Mouse (Mus musculus): Measurements from ENCODE around the gene Tomm20. TPM values are rescaled to one million over a fixed set of nuclear protein-coding genes. Genes with fewer than 3 reads are reported as not detected.
A peak's percentile ranks its signal among the peaks of the same experiment; 100 is the strongest.
"Not testable (repeated sequence)": the region's sequence is repeated elsewhere in the genome, so short reads cannot be mapped to it uniquely, and the experiment has no call there.

Tomm20 gene
- total RNA-seq (2021): 10 to 100 TPM; 93.5 to 97.6 TPM
- long read RNA-seq, experiment 1, full-length matches to known transcripts: 241 of 247 reads
- long read RNA-seq, experiment 1, partial matches to known transcripts: 0 of 247 reads
- long read RNA-seq, experiment 1, other reads (novel, unspliced or antisense): 6 of 247 reads
- long read RNA-seq, experiment 2, full-length matches to known transcripts: 171 of 174 reads
- long read RNA-seq, experiment 2, partial matches to known transcripts: 0 of 174 reads
- long read RNA-seq, experiment 2, other reads (novel, unspliced or antisense): 3 of 174 reads

DNA sequence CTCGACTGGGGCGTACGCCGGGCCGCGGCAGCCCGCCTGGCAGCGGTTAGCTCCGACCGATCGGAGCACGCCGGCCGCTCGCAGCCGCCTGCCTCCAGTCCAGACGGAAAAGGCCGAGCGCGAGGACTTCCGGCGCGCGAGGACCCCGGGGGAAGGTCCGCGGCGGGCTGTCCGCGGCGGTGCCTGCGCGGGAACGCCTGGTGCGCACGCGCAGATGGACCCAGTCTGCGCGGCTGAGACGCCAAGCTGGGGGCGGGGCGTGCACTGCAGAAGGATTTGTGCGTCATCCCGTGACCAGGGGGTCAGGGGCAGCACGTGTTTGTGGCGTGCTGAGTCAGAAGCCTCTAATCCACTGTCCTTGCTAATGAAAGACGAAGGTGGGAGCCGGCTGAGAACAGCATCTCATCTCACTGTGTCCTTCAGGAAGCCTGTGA lies at the start of gene Tomm20:
Gene Tomm20, minus strand, starts transcription at position 115 of the 434 bp plus-strand sequence.
- DNase-seq: peak; percentile 97 to 98

DNA sequence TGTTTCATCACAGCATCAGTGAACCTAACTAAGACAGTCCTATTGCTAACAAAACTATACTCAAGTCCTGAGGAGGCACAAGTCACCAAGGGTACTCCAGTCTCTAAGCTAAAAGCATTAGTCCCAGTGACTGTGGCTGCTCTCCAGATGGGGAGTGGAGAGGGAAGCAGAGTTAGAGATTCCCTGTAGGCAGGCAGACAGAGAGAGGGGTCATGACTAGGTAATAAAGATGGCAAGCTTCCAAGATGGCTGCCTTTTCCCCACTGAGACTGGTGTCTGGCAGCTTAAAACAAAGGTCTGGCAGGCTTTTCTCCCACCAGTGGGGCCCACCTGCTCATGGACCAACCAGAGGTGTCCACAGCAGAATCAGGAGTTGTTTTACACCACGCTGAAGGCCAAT lies 48.9 kb upstream of the Tomm20 start:
- DNase-seq: no peak

DNA sequence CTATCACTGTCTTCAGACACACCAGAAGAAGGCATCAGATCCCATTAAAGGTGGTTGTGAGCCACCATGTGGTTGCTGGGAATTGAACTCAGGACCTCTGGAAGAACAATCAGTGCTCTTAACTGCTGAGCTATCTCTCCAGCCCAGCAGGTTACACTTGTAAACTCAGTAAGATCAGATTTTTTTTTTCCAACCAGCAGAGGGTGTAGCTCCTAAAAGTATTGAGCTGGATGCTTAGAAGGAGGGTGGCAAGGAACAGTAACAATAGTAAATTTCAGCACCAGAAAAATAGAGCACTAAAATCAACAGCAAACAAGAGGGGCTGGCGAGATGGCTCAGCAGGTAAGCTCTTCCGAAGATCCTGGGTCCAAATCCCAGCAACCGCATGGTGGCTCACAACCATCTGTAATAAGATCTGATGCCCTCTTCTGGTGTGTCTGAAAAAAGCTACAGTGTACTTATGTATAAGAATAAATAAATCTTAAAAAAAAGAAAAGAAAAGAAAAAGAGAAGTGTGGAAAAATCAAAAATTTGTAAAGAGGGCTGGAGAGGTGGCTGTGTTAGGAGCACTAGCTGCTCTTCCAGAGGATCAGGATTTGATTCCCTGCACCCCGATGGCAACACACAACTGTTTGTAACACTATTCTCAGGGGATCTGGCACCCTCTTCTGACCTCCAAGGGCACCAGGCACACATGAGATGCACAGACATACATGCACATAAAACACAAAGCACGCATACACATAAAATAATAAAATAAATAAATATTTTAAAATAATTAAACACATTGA lies 43.9 kb upstream of the Tomm20 start:
- DNase-seq: no peak

DNA sequence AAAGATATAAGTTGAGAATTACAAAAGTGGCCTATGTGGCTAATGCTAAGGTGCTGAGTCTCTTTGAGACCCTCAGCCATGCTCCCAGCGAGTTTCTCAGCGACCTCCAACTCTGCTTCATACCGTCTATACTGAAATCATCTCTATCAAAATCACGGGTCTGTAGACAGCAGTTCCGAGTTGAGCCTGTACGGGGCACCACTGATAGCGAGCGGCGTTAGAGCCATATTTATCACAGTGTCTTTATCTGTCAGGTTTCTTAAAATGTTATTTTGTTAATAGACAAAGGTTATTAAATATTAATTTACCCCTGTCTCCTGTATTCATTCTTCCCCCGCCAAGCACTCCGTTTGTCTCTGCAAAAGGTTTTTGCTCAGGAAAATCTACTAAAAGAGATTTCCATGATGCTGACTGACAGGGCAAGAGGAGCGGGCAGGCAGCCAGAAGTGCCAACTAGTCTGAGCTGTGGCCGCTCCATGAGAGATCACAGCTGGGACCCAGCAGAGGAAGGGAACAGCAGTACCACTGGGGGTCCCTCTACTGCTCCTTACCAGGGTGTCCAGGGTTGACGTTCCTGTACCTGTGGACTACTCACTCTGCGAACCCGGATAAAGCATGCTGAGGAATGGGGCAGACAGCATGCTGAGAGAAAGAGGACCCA lies 42.8 kb upstream of the Tomm20 start:
- no peak for DNase-seq

DNA sequence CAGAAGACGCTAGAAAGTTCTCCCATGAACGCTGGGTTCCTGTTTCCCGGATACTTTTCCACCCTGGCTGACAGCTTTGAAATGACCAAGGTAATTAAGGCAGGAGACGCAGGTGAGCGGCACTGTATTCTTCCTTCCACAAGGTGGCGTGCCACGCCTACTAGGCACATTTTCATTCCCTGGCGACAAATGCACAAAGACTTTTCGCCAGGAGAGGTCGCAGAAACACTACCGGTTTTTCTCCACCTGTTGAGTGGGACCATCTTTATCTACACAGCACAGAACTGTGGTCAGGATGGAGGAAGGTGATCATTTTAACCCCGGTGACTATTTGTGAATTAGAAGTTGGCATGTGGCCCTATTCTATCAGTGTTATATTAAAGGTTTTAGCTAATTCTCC lies 40.9 kb upstream of the Tomm20 start:
- DNase-seq: peak; percentile 75 to 88

DNA sequence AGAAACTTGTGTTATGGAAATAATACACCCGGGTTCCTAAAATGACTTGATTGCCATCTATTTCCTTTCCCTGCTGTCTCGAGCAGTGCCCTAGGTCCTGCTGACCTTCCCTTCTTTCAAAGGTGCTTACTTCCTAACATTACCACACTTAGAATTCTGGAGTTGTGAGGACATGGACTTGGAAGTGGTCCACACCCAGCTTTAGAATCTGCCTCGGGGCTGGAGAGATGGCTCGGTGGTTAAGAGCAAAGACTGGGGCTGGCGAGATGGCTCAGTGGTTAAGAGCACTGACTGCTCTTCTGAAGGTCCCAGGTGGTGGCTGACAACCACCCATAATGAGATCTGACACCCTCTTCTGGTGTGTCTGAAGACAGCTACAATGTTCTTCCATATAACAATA lies 34.4 kb upstream of the Tomm20 start:
- DNase-seq: no peak

DNA sequence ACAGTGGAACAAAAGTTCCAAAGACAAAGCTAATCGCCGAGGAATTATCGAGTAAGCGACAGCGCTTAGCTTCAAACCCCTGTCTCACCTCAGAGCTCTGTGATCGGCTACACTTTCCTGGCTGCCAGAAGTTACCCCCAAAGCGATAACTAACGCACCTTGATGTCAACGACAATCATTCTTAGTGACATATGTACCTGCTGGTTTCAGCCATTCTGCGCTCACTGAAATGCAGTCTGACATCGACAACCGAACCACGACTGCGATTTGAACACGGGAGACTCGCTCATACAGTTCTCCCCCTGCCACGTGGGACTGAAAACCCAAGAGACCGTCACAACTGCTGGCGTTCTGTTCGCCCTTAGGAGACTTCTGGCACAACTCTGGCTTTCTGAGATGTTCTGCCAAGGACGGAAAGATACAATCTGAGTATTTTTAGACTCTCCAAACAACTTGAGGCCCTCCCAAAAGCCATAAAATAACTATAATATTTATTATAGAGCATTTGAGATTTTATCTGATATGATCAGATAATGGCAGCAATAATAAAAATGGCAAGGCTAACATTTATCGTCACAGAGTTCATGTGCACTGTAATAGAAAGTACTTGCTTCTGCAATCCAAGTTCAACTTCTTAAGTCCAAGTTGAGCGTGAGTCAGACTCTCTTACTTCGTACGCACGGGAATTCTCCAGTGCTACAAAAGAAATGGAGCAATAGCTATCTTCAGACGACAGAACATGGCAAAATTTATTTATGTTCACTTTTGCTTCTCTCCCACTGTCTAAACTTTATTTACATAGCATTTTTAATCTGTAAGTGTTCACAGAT lies 33.7 kb upstream of the Tomm20 start:
- DNase-seq: peak; percentile 23 to 29

DNA sequence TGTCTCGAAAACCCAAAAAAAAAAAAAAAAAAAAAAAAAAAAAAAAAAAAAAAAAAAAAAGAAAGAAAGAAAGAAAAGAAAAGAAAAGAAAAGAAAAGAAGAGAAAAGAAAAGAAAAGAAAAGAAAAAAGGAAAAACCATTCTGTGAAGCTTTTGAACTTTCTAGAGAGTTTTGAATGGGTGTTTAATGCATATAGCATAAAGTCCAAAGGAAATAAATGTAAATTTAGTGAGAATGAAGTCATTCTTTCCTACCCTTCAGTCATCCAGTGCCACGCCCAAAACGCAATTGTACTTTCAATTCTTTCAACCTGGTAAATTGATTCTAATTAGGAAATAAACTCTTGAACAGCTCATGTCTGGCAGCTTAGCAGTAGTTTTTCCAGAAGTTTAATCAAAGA lies 32.9 kb upstream of the Tomm20 start:
- DNase-seq: not testable (repeated sequence)

DNA sequence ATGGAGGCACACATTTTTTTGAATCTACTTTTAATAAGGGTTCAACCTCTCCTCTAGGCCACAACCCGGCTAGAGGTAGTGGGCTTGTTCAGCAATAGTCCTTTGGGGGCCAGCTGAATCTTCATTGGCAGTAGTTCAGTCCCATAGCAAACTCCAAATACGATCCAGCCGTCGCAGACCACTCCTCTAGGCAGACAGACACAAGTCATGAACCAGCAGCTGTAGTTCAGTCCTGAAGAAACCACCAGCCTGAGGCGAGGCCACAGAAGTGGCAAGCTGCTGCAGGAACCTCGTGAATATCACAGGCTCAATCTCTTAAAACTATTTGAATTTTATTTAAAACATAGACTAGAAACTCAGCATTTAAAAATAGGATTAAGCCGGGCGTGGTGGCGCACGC lies 32.4 kb upstream of the Tomm20 start:
- DNase-seq: no peak

DNA sequence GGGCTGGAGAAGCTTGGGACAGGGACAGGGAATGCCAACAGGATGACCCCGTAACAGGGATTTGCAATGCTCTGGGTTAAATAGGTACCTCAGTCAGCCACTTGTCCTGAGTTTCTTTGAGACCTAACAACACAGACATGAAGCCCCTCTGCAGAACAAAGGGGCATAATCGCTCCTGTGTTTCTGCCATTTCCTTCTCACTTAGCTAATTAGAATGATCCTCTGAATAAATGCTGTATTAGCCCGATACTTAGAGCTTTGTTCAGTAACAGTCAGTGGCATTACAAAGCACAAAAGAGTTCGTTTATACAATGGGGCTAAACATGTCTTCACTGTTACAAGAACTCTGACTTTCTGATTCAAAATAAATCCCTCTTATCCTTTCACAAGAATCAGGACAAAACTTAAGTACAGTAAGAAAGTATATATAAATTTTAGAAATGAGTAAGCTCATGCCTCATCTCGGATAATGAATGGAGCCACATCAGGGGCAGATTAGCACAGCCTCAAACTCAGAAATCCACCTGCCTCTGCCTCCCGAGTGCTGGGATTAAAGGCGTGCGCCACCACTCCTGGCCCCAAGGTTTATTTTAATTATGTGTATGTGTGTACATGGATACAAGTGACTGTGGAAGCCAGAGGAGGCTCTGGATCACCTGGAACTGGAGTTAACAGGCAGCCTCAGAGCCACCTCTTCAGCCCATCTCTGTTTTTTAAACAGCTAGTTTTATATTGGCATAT lies 31.1 kb upstream of the Tomm20 start:
- DNase-seq: no peak

DNA sequence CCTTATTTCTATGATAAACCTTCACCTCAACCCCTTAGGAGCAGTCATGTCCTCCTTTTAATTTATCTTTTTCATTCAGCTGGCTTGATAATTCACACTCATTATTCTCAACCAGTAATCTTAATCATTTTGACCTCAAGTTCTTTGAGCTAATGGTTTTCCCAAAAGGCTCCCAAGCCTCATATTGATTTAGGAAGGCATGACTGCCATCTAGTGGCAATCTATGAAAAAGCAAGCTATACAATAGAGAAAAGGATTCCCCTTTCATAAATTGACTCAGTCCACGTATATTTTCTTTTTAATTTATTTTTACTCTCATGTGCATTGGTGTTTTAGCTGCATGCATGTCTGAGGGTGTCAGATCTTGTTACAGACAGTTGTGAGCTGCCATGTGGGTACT lies 30.1 kb upstream of the Tomm20 start:
- DNase-seq: peak; percentile 30 to 63

DNA sequence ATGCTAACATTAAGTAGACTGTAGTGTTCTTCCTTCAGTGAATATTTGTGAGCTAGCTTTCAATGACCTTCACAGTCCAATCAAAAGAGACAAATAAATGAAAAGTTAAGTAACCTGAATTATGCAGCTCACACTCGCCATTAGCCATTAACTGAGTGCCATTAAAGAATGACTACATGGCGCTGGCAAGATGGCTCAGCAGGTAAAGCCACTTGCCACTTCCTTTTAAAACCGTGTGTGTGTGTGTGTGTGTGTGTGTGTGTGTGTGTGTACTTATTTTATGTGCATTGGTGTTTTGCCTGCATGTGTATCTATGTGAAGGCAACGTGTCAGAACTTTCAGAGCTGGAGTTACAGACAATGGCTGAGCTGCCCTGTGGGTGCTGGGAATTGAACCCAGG lies 28.9 kb upstream of the Tomm20 start:
- no peak for DNase-seq

DNA sequence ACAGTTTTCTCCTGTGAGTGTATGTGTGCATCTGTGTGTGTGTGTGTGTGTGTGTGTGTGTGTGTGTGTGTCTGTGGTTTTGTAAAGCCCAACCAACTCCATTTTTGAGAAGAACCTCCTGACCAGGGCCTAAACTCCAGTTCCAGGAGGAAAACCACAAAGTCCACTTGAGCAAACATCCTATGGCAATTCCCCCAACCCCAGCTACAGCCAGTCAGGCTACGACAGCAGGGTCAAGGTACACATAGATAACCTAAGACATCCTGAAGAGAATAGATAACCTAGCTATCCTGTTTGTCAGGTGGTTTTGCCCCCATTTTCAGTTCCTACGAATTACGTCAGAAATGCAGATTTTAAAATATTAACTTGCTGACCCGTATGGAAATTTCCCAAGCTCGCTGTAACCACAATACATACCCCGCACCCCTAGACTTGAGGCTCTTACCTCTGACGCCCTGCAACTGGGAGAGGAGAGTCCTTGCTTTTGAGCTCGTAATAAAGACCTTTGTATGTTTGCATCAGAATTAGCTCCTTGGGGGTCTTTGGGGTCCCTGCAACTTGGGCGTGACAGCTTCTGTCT lies 28.1 kb upstream of the Tomm20 start:
- DNase-seq: no peak

DNA sequence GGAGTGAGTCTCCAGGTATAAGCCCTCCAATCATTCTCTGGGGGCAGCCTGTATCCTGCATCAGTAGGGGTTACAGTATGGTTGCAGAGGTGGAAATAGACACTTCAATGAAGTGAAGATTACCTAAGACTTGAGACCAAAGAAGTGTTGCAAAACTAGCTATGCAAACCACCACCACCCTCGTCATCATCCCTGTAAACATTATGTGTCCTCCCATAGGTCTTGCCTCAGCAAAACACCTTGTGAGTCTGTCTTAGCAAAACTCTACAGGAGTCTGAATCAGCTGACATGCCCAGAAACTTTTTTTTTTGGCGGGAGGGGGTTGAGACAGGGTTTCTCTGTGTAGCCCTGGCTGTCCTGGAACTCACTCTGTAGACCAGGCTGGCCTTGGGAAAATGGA lies 27.0 kb upstream of the Tomm20 start:
- DNase-seq: no peak

DNA sequence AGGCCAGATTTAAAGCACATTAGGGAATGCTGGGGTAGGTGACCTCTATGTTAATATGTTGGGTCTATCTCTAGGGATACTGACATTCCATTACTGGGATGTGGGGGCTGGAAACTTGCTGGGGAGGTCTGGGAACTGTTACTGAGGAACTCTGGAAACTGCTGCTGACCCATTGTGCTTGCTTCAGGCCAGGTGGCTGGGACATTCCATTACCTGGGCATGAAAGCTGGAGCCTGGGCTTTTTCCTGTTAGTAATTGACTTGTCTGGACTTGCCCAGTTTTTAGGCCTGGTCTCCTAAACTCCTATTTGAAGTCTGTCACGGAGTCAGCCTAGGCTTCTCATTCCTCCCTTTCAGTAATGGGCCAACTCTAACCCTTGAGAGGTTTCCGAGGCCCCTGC lies 26.5 kb upstream of the Tomm20 start:
- DNase-seq: no peak

DNA sequence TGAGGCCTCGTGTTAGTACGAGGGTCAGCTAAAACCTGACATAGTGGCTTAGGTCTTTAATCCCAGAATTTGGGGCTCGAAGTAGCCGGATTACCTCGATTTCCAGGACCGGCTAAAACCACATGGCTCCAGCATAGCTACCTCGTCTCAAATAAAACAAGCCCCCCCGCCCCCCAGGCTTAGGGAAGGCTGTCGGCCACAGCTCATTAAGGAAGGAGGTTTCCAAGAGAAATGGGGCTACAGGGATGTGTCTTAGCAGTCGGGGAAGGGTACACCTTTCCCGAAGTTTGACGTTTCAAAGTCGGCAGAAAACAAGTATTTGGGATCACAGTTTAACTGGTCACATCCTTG lies 25.6 kb upstream of the Tomm20 start:
- no peak for DNase-seq

DNA sequence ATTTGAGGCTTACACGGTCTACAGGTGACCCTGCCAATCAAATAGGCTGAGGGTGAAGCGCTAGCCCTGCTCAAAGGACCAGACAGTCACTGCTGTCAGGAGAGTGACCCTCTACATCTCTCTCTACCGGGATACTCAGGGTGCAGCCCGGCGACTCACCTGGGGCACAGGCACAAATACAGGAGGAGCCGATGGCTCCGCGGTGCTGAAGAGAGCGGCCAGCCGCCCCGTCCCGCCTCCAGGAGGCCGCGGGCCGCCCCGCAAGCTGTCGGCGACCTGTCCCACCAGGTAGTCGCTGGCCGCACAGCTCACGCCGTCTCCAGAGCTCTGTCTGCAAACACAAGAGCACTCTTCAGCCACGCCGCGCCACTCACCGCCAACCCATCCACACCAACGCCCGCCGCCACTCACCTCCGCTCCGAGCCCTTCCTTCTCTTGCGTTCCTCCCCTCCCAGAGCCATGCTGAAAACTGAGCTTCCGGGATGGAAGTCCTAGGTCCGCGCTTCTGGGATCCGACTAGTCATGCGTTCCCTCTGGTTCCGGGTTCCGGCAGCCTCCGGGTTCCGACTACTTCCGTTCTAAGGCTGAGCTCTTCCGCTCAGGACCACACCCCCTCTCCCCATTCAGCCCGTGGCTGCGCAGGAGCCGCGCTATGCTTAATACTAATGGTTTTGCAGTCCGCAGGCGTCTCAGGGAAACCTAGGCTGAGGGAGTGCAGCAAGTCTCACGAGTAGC lies 25.1 kb upstream of the Tomm20 start, which contains the start of gene Rbm34:
Gene Rbm34, minus strand, starts transcription at position 493 of the 735 bp plus-strand sequence.
- peak; percentile 94 to 96 for DNase-seq

DNA sequence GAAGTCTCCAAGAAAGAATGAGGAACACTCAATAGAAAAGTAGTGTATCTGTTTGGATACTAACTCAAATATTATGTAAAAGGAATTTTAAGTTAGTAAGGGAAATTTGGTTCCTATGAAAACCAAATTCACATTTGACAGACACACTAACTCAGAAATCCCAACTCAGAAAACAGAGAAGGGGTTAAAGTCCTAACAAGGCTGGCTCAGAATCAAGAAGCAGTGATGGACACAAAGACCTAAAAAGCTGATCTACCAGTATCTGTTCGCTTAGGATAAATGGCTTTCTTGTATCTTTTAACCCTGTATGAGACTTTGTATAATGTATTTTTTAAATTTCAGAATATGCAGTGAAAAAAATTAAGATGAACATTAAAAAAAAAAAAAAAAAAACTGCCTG lies 23.9 kb upstream of the Tomm20 start:
- no peak for DNase-seq

DNA sequence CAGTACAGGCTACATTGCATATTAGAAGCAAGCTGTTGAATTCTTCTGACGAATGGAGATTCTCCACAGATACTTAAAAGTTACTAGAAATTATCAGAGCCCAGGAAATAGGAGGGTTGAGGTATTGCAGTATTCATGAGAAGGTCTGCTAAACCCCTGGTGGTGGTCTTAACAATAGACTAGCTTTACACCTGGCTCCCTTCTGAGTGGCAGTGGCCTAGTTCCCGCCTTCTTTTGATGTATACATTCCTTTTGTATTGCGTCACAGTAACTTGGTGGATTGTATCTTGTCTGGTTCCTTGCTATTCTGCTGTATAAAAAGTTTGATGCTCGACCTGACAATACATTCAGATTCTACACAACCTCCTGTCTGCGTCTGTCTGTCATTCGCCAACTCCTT lies 22.5 kb upstream of the Tomm20 start:
- DNase-seq: no peak

DNA sequence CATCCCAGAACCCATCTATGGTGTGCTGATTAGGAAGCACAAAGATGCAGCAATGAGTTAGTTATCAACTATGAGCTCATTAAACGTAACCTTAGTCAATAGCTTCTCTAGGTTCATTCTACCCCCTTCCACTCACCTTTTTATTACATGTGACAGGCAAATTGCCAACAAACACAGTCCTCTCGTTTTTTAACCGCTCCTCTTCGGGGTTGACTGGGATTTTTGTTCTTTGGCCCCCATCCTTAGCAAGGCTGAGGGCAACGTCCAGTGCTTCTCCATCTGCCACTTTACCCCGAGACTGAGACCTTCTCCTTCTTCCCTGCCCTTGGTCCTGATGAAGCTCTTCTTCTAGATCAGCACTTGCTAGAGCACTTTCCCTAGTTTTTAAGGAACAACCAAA lies 19.6 kb upstream of the Tomm20 start:
- DNase-seq: no peak

DNA sequence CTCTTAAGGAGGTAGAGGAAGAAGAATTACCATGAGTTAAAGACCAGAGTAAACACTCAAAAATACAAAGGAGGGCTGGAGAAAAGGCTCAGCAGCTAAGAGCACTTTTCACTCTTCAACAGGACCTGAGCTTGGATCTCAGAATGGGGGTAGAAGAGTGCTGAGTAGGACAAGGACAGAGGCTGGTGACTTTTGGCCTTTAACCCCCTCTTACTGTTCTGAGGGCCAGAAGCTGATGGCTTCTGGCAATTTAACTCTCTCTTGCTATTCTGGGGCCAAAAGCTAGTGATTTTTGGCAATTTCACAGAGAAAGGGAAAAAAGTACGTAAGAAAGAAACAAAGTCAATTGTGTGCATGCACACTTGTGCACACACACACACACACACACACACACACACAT lies 17.2 kb upstream of the Tomm20 start:
- DNase-seq: no peak

Data from heart, adult 18-20 months (tissue).